Mouse (Mus musculus) cerebellum, postnatal 25 days (tissue): ENCODE results near the gene 2610507B11Rik.

ENCODE experiments used
- DNase-seq, 2 experiments: peaks; one replicate each; pipeline ENCODE4 v3.0.0; 2021; ENCODE audit warnings: mixed read lengths in 2 of 2

Gene 2610507B11Rik

GRCm38 (mm10) chr11:78289146-78289763 lies 27.7 kb downstream of the 2610507B11Rik start:
- no peak for DNase-seq

- DNase-seq = no peak
These were observed 29.1 kb downstream of the 2610507B11Rik start, which contains the start of gene BC030499 for GRCm38 (mm10) chr11:78290654-78291053. BC030499 (plus strand) TSS chr11:78290841.

- no peak for DNase-seq
These were observed 33.0 kb downstream of the 2610507B11Rik start for GRCm38 (mm10) chr11:78294585-78294984.

GRCm38 (mm10) chr11:78300917-78301316 lies 39.4 kb downstream of the 2610507B11Rik start:
- no peak for DNase-seq

- DNase-seq = peak; percentile 87 to 91
These were observed 40.0 kb downstream of the 2610507B11Rik start, which contains the start of gene Spag5 for GRCm38 (mm10) chr11:78301357-78302084. Spag5 (plus strand) TSS chr11:78301529.

GRCm38 (mm10) chr11:78305272-78305671 lies 43.7 kb downstream of the 2610507B11Rik start:
- DNase-seq = no peak

- DNase-seq = no peak
These were observed 49.4 kb downstream of the 2610507B11Rik start for GRCm38 (mm10) chr11:78310861-78311511.

GRCm38 (mm10) chr11:78313662-78314061 lies 52.1 kb downstream of the 2610507B11Rik start:
- no peak for DNase-seq

GRCm38 (mm10) chr11:78318411-78318810 lies 56.9 kb downstream of the 2610507B11Rik start:
- DNase-seq = no peak

GRCm38 (mm10) chr11:78322076-78322831 lies 60.7 kb downstream of the 2610507B11Rik start:
- peak in 1 of 2 experiments; percentile 17 for DNase-seq

GRCm38 (mm10) chr11:78322860-78323259 lies 61.3 kb downstream of the 2610507B11Rik start, which contains the start of gene Aldoc:
Aldoc (plus strand) TSS chr11:78322968.
- peak; percentile 83 to 91 for DNase-seq

GRCm38 (mm10) chr11:78324000-78324785 lies 62.6 kb downstream of the 2610507B11Rik start:
- peak; percentile 39 to 69 for DNase-seq

GRCm38 (mm10) chr11:78324965-78325364 lies 63.4 kb downstream of the 2610507B11Rik start:
- peak in 1 of 2 experiments; percentile 47 for DNase-seq

GRCm38 (mm10) chr11:78327215-78327614 lies 65.7 kb downstream of the 2610507B11Rik start:
- no peak for DNase-seq

- DNase-seq = peak; percentile 97 to 99
These were observed 66.3 kb downstream of the 2610507B11Rik start, which contains the start of gene Pigs for GRCm38 (mm10) chr11:78327634-78328511. Pigs (plus strand) TSS chr11:78328415.

GRCm38 (mm10) chr11:78328512-78329056 lies 67.0 kb downstream of the 2610507B11Rik start:
- no peak for DNase-seq

- DNase-seq = no peak
These were observed 71.1 kb downstream of the 2610507B11Rik start for GRCm38 (mm10) chr11:78332676-78333075.

- DNase-seq = no peak
These were observed 72.4 kb downstream of the 2610507B11Rik start for GRCm38 (mm10) chr11:78333992-78334391.

- no peak for DNase-seq
These were observed 75.5 kb downstream of the 2610507B11Rik start for GRCm38 (mm10) chr11:78337040-78337439.
